Mouse (Mus musculus) kidney, postnatal 10 days (tissue): ENCODE measurements around the gene Cavin1.

Source experiments
- DNase-seq: peaks from one replicate; pipeline ENCODE4 v3.0.0; 2021; ENCODE audit warnings: mixed read lengths

Cavin1 gene

GRCm38 (mm10) chr11:100908112-100908511, 62.6 kb downstream of the Cavin1 start:
- DNase-seq, result no peak

GRCm38 (mm10) chr11:100906885-100907284, 63.8 kb downstream of the Cavin1 start:
- DNase-seq, result no peak
